Mouse (Mus musculus): ENCODE measurements around the gene Ccr3. TPM values are rescaled to one million over a fixed set of nuclear protein-coding genes. Genes with fewer than 3 reads are reported as not detected.
"Not testable (repeated sequence)": the region's sequence is repeated elsewhere in the genome, so short reads cannot be mapped to it uniquely, and the experiment has no call there.

Gene Ccr3
- not detected in 2 replicates for polyA plus RNA-seq (2014; fragmentation: Nextera tagmentation; extraction: Ambion mirVana)

DNA sequence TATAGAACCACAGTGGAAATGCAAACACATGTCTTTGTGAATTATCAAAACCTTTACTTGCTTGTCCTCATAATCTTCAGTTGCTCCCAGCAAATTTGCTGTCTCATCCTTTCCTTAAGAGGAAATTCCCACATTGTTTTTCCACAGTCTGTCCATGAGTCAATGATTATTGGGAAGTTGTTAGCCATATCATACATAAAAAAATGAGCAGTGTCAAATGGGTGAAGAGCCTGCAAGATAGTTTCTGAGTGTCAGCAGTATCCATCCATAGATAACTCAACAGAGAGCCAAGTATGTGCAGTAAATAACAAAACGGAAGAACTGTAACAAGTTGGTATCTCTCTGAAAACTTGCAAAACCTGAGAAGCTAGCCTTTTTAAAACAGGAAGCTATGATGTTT, at the start of gene Ccr3:
Ccr3 (plus strand) TSS at position 301 of the 400 bp plus-strand sequence.
- H3K9me3 ChIP-seq (ENCODE audit: control insufficient read depth, low read length), result no peaks in the 10 kb centered on the region
- no peaks in the 10 kb centered on the region for H3K36me3 ChIP-seq (ENCODE audit: control insufficient read depth, insufficient read depth, low read length)
- H3K9ac ChIP-seq (ENCODE audit: low read length), result no peak within 1 kb of the TSS
- no peak within 1 kb of the TSS for H3K4me2 ChIP-seq
- no peak within 1 kb of the TSS for H3K4me3 ChIP-seq (ENCODE audit: low read depth, low read length)
- no peak within 1 kb of the TSS for H3K27ac ChIP-seq (ENCODE audit: low read depth, low read length)
- ATAC-seq (ENCODE audit: low FRiP score) (no peak), DNase-seq (ENCODE audit: low spot score, missing footprints) (no peak)
- H3K27me3 ChIP-seq (ENCODE audit: control insufficient read depth, insufficient read depth, low read length), result no peaks in the 10 kb centered on the region
- WGBS, result 92% methylated on average over 1 of the region's 1 CpGs
- H3K4me1 ChIP-seq (ENCODE audit: control insufficient read depth, insufficient read depth, low read length), result no peaks in the 10 kb centered on the region

DNA sequence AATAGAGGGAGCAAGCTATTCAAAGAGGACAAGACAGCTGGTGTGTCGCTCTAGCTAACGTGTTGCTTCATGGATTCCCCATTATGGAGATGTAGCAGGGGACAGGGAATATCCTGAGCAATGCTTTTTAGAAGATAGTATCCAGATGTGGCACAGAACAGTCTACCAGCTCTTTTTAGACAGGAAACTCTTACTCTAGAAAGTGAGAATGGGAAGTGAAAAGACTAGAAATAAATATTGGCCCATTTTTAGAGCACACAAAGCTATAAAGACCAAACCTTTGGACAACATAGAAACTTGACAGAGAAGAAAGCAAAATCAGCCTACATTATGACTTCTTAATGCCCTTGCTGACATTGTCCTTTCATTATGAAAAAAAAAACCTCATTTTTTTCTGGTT, 46.1 kb upstream of the Ccr3 start:
- H3K4me1 ChIP-seq (ENCODE audit: control insufficient read depth, insufficient read depth, low read length), result no peaks in the 10 kb centered on the region
- DNase-seq (ENCODE audit: low spot score, missing footprints) (peak; percentile 12), ATAC-seq (ENCODE audit: low FRiP score) (no peak)
- 74% methylated on average over 2 of the region's 2 CpGs for WGBS
- H3K9ac ChIP-seq (ENCODE audit: low read length), result no peak overlapping the region
- no peaks in the 10 kb centered on the region for H3K9me3 ChIP-seq (ENCODE audit: control insufficient read depth, low read length)
- H3K27ac ChIP-seq (ENCODE audit: low read depth, low read length), result no peak overlapping the region
- H3K27me3 ChIP-seq (ENCODE audit: control insufficient read depth, insufficient read depth, low read length), result no peaks in the 10 kb centered on the region
- no peaks in the 10 kb centered on the region for H3K36me3 ChIP-seq (ENCODE audit: control insufficient read depth, insufficient read depth, low read length)
- H3K4me2 ChIP-seq, result no peak overlapping the region
- no peak overlapping the region for H3K4me3 ChIP-seq (ENCODE audit: low read depth, low read length)

DNA sequence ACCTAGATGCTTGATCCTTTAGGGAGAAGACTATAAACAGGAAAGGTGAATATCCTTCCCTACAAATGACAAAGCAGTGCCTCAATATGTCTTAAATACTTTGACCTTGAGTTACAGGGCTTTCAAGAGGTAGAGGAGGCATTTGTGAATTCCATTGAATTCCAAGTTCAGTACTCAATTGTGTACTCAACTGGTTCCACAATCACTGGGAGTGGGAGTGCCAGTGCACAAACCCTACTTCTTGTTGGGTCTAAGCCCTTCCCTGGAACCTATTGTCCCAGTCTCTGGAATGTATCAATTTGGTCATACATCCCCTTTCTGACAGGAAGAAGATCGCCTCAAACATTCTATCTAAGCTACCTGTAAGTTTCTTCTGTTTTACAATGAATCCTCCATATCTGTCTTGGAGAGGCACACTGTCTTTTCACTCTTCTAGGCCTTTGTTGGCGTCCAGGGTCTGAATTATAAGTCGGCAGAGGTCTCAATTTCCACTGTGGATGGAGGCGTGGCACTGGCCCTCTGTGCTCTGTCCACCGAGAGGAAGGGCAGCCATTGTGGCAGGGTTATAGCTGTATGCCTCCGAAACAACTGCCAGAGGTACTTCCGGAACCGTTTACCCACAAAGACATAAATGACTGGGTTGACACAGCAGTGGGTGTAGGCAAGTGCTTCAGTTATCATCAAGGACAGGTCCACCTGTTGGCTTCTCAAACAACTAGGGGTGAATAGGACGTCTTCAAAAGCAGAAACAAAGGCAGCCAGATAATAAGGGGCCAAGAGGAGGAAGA, 44.7 kb upstream of the Ccr3 start:
- no peak for ATAC-seq (ENCODE audit: low FRiP score)
- Histone ChIP-seq H3K27ac (ENCODE audit: low read depth, low read length) (no peak overlapping the region), H3K27me3 (ENCODE audit: control insufficient read depth, insufficient read depth, low read length) (no peaks in the 10 kb centered on the region), H3K4me3 (ENCODE audit: low read depth, low read length) (no peak overlapping the region), H3K4me1 (ENCODE audit: control insufficient read depth, insufficient read depth, low read length) (no peaks in the 10 kb centered on the region), H3K4me2 (no peak overlapping the region), H3K9ac (ENCODE audit: low read length) (no peak overlapping the region), H3K36me3 (ENCODE audit: control insufficient read depth, insufficient read depth, low read length) (no peaks in the 10 kb centered on the region), H3K9me3 (ENCODE audit: control insufficient read depth, low read length) (no peaks in the 10 kb centered on the region)
- DNase-seq (ENCODE audit: low spot score, missing footprints), result no peak
- 84% methylated on average over 9 of the region's 9 CpGs for WGBS

DNA sequence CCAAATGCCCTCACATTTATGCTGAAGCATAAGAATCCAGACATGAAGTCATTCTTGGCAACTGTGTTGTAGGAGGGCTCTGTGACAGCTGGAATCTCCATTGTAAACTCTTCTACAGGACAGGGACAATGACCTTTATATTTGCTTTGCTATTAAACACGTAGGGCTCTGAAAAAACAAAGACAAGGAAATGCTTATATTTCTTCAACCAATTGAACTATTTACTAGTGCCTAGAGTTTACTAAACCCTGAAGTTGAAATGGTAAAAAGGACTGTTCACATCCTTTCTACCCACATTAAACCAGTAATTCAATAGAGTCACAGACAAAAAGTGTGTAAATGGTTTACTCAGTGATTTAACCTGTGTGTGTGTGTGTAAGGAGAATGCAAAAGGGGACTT, 43.5 kb upstream of the Ccr3 start, which contains the start of gene Ccr1l1:
Ccr1l1 (minus strand) TSS at position 101 of the 400 bp plus-strand sequence.
- WGBS, result 78% methylated on average over 1 of the region's 1 CpGs
- H3K36me3 ChIP-seq (ENCODE audit: control insufficient read depth, insufficient read depth, low read length), result no peaks in the 10 kb centered on the region

DNA sequence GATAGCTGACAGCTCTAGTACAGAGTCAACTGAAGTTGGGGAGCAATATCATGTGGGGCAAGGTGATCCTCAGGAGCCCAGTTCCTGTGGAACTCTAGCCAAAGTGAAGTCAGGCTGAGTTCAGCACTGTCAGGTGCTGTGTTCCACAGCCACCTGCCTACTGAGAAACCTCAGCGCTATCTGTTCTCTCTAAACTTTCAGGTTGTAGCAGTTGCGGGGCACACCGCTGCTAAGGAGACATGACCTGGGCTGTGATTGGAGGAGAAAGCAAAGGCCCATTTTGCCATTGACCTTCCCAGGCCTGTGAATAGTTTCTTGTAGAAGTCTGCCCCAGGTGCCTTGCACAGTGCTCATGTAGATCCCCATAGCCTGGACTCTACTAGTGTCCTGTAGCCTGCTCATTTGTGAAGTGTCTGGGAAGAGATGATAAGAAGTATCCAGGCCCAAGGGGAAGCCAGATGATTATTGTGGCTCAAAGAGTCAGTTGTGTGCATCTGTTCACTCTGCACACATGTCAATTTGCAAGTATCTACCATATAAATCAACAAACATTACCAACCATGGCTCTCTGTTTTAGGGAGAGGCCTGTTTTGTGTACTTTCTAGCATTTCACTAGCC, 40.8 kb upstream of the Ccr3 start:
- H3K4me2 ChIP-seq; H3K9me3 ChIP-seq (ENCODE audit: control insufficient read depth, low read length); H3K27ac ChIP-seq (ENCODE audit: low read depth, low read length); ATAC-seq (ENCODE audit: low FRiP score); H3K4me1 ChIP-seq (ENCODE audit: control insufficient read depth, insufficient read depth, low read length); H3K9ac ChIP-seq (ENCODE audit: low read length); H3K36me3 ChIP-seq (ENCODE audit: control insufficient read depth, insufficient read depth, low read length); H3K4me3 ChIP-seq (ENCODE audit: low read depth, low read length); H3K27me3 ChIP-seq (ENCODE audit: control insufficient read depth, insufficient read depth, low read length); DNase-seq (ENCODE audit: low spot score, missing footprints): not testable (repeated sequence)
- no CpG with 5 or more reads among the region's 3 CpGs for WGBS

More for the DNA sequence above, 43.5 kb upstream of the Ccr3 start, which contains the start of gene Ccr1l1:
- H3K4me2 ChIP-seq, result no peak within 1 kb of the TSS
- ATAC-seq (ENCODE audit: low FRiP score), result no peak
- H3K4me3 ChIP-seq (ENCODE audit: low read depth, low read length), result no peak within 1 kb of the TSS
- no peak within 1 kb of the TSS for H3K9ac ChIP-seq (ENCODE audit: low read length)
- H3K27me3 ChIP-seq (ENCODE audit: control insufficient read depth, insufficient read depth, low read length), result no peaks in the 10 kb centered on the region
- H3K27ac ChIP-seq (ENCODE audit: low read depth, low read length), result no peak within 1 kb of the TSS
- DNase-seq (ENCODE audit: low spot score, missing footprints), result no peak
- H3K4me1 ChIP-seq (ENCODE audit: control insufficient read depth, insufficient read depth, low read length), result no peaks in the 10 kb centered on the region
- H3K9me3 ChIP-seq (ENCODE audit: control insufficient read depth, low read length), result no peaks in the 10 kb centered on the region

DNA sequence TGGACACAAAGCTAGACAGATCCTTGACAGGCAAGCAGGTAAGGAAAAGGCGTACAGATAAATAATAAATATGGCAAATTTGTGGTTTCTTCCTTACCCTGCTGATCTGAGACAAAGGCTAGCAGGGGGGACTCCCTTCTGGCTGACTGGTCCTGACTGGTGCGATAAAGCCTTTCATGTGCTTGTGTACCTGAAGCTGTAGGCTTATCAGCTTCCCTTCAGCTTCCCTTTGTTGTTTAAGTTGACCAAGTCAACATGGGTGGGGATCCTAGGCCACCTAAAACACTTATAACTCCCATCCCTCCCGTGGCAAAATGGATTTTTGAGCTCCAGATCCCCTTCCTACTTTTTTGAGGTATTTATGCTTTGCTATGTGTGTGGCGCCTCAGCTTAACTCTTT, 39.9 kb upstream of the Ccr3 start:
- Histone ChIP-seq H3K27me3 (ENCODE audit: control insufficient read depth, insufficient read depth, low read length) (no peaks in the 10 kb centered on the region), H3K4me3 (ENCODE audit: low read depth, low read length) (no peak overlapping the region), H3K27ac (ENCODE audit: low read depth, low read length) (no peak overlapping the region), H3K9me3 (ENCODE audit: control insufficient read depth, low read length) (no peaks in the 10 kb centered on the region), H3K36me3 (ENCODE audit: control insufficient read depth, insufficient read depth, low read length) (no peaks in the 10 kb centered on the region), H3K4me2 (no peak overlapping the region), H3K4me1 (ENCODE audit: control insufficient read depth, insufficient read depth, low read length) (no peaks in the 10 kb centered on the region), H3K9ac (ENCODE audit: low read length) (no peak overlapping the region)
- WGBS, result 74% methylated on average over 4 of the region's 4 CpGs
- no peak for DNase-seq (ENCODE audit: low spot score, missing footprints)
- ATAC-seq (ENCODE audit: low FRiP score), result no peak

DNA sequence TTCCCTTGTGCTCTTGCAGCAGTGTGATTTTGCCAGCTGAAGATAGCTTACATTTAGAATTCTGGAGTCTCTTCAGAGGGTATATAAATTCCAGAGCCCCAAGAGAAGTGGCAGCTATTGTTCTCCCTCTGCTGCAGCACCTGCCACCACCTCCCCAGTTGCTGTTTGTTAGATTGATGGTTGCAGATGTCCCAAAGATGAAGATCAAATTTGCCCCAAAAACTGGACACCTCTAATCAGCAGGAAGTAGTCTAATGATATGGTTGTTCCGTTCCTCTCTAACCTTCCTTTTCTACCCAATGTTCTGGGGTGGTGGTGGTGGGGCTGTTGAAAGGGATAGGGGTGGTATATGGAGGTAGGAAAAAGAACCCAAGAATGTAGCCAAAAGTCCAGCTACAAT, 39.1 kb upstream of the Ccr3 start:
- no peaks in the 10 kb centered on the region for H3K36me3 ChIP-seq (ENCODE audit: control insufficient read depth, insufficient read depth, low read length)
- ATAC-seq (ENCODE audit: low FRiP score) (no peak), DNase-seq (ENCODE audit: low spot score, missing footprints) (no peak)
- H3K27me3 ChIP-seq (ENCODE audit: control insufficient read depth, insufficient read depth, low read length), result no peaks in the 10 kb centered on the region
- H3K27ac ChIP-seq (ENCODE audit: low read depth, low read length), result no peak overlapping the region
- WGBS, result 93% methylated on average over 1 of the region's 1 CpGs
- no peak overlapping the region for H3K4me2 ChIP-seq
- H3K9ac ChIP-seq (ENCODE audit: low read length), result no peak overlapping the region
- no peaks in the 10 kb centered on the region for H3K9me3 ChIP-seq (ENCODE audit: control insufficient read depth, low read length)
- H3K4me1 ChIP-seq (ENCODE audit: control insufficient read depth, insufficient read depth, low read length), result no peaks in the 10 kb centered on the region
- no peak overlapping the region for H3K4me3 ChIP-seq (ENCODE audit: low read depth, low read length)

DNA sequence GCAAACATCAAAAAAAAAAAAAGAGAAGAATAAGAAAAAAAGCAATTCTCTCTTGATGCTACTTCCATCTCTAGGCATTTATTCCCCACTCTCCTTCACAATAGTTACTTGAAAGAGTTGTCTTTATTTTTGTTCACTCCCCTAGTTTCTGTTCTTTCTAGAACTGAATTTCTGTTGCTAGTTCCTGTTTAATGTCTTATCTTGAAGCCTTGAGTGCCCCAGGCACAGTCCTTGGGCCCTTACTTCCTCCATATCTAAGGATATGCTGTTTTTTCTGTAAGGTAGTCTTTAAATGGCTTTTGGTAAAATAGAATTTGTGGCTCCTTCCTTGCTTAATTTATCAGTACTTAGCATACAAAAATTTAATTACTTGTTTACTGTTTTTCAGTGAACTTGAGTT, 36.8 kb upstream of the Ccr3 start:
- no peak overlapping the region for H3K4me2 ChIP-seq
- H3K9me3 ChIP-seq (ENCODE audit: control insufficient read depth, low read length), result no peaks in the 10 kb centered on the region
- no peak overlapping the region for H3K4me3 ChIP-seq (ENCODE audit: low read depth, low read length)
- no peaks in the 10 kb centered on the region for H3K36me3 ChIP-seq (ENCODE audit: control insufficient read depth, insufficient read depth, low read length)
- no peaks in the 10 kb centered on the region for H3K27me3 ChIP-seq (ENCODE audit: control insufficient read depth, insufficient read depth, low read length)
- no peak overlapping the region for H3K27ac ChIP-seq (ENCODE audit: low read depth, low read length)
- ATAC-seq (ENCODE audit: low FRiP score) (no peak), DNase-seq (ENCODE audit: low spot score, missing footprints) (no peak)
- H3K9ac ChIP-seq (ENCODE audit: low read length), result no peak overlapping the region
- no peaks in the 10 kb centered on the region for H3K4me1 ChIP-seq (ENCODE audit: control insufficient read depth, insufficient read depth, low read length)

DNA sequence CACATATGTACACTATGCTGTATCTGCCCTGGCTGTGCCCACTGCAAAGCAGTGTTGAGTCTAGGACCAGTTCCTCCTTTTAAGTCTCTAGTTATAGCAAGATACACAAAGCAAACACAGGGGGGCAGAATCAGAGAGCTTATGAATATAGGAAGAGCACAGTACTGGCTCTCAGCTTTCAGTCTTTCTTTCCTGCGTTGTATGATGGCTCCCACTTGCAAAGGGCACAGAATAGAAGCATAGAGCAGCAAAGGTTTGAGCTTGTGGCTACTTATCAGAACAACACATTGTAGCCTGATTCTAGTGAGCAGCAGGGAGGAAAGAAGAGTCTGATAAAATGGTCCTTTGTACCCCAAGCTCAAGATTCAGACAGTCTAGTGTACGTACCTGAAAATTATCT, 35.6 kb upstream of the Ccr3 start:
- Histone ChIP-seq H3K9ac (ENCODE audit: low read length) (no peak overlapping the region), H3K4me3 (ENCODE audit: low read depth, low read length) (no peak overlapping the region), H3K36me3 (ENCODE audit: control insufficient read depth, insufficient read depth, low read length) (no peaks in the 10 kb centered on the region), H3K27me3 (ENCODE audit: control insufficient read depth, insufficient read depth, low read length) (no peaks in the 10 kb centered on the region), H3K9me3 (ENCODE audit: control insufficient read depth, low read length) (no peaks in the 10 kb centered on the region), H3K4me2 (no peak overlapping the region), H3K4me1 (ENCODE audit: control insufficient read depth, insufficient read depth, low read length) (no peaks in the 10 kb centered on the region), H3K27ac (ENCODE audit: low read depth, low read length) (no peak overlapping the region)
- ATAC-seq (ENCODE audit: low FRiP score), result no peak
- no peak for DNase-seq (ENCODE audit: low spot score, missing footprints)
- 86% methylated on average over 2 of the region's 2 CpGs for WGBS
